Mouse (Mus musculus) liver, adult 2 months (tissue): ENCODE measurements around the gene Lrrc2.

Experiments
- CTCF ChIP-seq: fragments of 200-500 bp; IDR thresholded peaks from 2 replicates; pipeline ENCODE4 v1.5.1; 2011; ENCODE audit warnings: low read depth, low read length, control low read depth
- POLR2A ChIP-seq: fragments of 200-500 bp; IDR thresholded peaks from 2 replicates; pipeline ENCODE4 v1.6.1; 2011; ENCODE audit warnings: low read length, control low read depth; ENCODE audit not compliant: insufficient read depth; ENCODE audit errors: extremely low read depth

GRCm38 (mm10) chr9:110952931-110953549, 1.7 kb downstream of the Lrrc2 start:
- no peak for TF ChIP-seq CTCF
- no peak for TF ChIP-seq POLR2A
